Mouse (Mus musculus) olfactory bulb, adult 2 months (tissue): ENCODE data around the gene Nufip2. TPM values are rescaled to one million over a fixed set of nuclear protein-coding genes. Genes with fewer than 3 reads are reported as not detected.
A peak's percentile ranks its signal among the peaks of the same experiment; 100 is the strongest.

ENCODE experiments used
- H3K27ac ChIP-seq: fragments of 200-500 bp; 2 replicates; pipeline ENCODE4 v1.5.1; 2012; ENCODE audit warnings: low read depth, low read length; ENCODE audit not compliant: insufficient read depth
- H3K4me1 ChIP-seq: fragments of 200-500 bp; 2 replicates; pipeline ENCODE4 v1.6.1; 2012; ENCODE audit warnings: low read length; ENCODE audit not compliant: control insufficient read depth, insufficient read depth
- H3K4me3 ChIP-seq: fragments of 200-500 bp; 2 replicates; pipeline ENCODE4 v1.5.1; 2012; ENCODE audit warnings: mild to moderate bottlenecking, low read depth, low read length, moderate library complexity; ENCODE audit not compliant: insufficient read depth
- CTCF ChIP-seq: fragments of 200-500 bp; IDR thresholded peaks from 2 replicates; pipeline ENCODE4 v1.5.1; 2012; ENCODE audit warnings: low read depth, mild to moderate bottlenecking, low read length, moderate library complexity; ENCODE audit not compliant: insufficient read depth
- POLR2A ChIP-seq: fragments of 200-500 bp; IDR thresholded peaks from 2 replicates; pipeline ENCODE4 v1.6.1; 2012; ENCODE audit warnings: mild to moderate bottlenecking, low read depth, low read length, moderate library complexity; ENCODE audit not compliant: insufficient read depth
- WGBS: fragments of 180-500 bp; shearing (Covaris S2); methylation state at CpG from one replicate; pipeline ENCODE4 v1.1.7; 2018; 5-methylcytosine and 5-hydroxymethylcytosine counted together
- polyA plus RNA-seq: library from polyadenylated mRNA; stranded (reverse); fragments of >200 nt; gene quantifications from 2 replicates; pipeline ENCODE4 v1.2.4, GENCODE M21; 2012; ENCODE audit warnings: low replicate concordance; ENCODE audit not compliant: missing spikeins, insufficient read depth, insufficient read length

Nufip2 gene
- polyA plus RNA-seq, 1 experiment: not detected

DNA sequence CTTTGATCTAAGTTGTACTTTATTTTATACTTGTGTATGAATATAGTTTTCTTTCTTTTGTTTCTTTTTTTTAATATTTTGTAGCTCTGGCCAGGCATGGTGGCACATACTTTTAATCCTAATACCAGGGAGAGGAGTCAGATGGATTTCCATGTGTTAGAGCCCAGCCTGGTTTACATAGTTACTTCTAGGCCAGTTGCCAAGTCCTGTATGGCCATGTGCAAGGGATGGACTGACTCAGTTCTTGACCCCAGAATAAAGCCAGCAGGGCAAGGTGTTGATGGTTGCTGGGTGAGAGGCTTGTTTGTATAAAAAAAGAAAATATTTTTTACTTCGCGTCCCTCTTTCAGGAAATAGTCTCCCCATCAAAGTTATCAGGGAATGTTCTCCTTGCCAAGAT lies 13.2 kb upstream of the Nufip2 start:
- WGBS: 88% methylated on average over 2 of the region's 2 CpGs

DNA sequence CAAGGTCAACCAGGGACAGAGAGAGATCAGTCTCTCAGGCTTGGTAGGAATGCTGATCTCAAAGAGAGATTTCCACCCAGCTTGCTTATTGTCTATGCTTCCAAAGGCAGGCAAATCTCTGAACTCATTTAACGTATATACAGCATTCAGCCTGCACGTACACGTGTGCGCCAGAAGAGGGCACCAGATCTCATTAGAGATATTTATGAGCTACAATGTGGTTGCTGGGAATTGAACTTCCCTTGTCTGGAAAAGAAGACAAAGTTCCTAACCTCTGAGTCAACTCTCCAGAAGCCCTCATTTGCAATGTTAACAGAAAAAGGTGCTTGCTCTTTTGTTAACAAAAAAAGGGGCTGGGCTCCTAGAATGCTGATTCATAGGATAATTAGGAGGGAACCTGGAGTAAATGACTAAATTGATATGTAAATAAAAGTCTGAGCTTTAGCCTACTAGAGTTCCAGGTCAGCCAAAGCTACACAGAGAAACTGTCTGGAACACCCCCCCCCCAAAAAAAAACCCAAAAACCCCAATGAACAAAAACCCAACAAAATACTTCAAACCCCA lies 12.4 kb upstream of the Nufip2 start:
- TF ChIP-seq POLR2A (no peak), CTCF (no peak)
- no peaks in the 10 kb centered on the region for H3K4me1 ChIP-seq
- WGBS: 65% methylated on average over 4 of the region's 4 CpGs
- H3K27ac ChIP-seq: no peak overlapping the region
- no peak overlapping the region for H3K4me3 ChIP-seq

More for the DNA sequence above, 13.2 kb upstream of the Nufip2 start:
- Histone ChIP-seq H3K4me3 (no peak overlapping the region), H3K27ac (no peak overlapping the region), H3K4me1 (no peaks in the 10 kb centered on the region)
- TF ChIP-seq CTCF (no peak), POLR2A (no peak)

DNA sequence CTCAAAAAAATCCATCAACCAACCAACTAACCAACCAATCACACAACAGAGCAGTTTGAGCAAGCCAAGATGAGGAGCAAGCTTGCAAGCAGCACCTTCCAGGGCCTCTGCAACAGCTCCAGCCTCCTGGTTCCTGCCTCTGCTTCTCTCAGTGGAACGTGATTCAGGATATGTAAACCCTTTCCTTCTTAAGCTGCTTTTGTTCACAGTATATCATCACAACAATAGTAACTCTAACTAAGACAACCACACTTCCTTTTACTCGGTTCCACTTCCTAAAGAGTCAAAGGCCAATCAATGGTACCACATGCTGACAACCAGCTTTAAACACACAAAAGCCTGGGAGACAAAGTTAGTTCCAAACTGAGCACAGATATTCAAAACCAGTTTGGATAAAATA lies 5.9 kb upstream of the Nufip2 start:
- no peaks in the 10 kb centered on the region for H3K4me1 ChIP-seq
- 45% methylated on average over 2 of the region's 2 CpGs for WGBS
- H3K4me3 ChIP-seq: no peak overlapping the region
- no peak overlapping the region for H3K27ac ChIP-seq
- TF ChIP-seq CTCF (no peak), POLR2A (no peak)

DNA sequence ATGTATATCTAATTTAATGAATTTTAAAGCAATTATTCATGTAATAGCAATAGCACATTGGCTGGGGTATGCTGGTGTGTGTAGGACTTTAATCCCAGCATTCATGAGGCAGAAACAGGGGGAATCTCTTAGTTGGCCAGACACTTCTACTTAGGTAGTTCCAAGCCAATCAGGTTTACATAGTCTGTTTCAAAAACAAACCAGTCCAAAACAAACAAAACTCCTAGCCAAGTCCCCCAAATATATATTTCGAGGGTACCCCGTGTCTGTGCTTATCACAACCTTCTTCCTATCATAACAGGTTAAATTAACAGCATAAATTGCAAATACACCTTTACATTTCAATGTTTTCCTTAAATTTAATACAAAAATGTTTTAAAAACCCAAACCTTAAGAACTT lies 1.1 kb upstream of the Nufip2 start:
- WGBS: 25% methylated on average over 2 of the region's 2 CpGs
- Histone ChIP-seq H3K4me1 (no peaks in the 10 kb centered on the region), H3K4me3 (no peak overlapping the region), H3K27ac (no peak overlapping the region)
- no peak for TF ChIP-seq POLR2A
- no peak for TF ChIP-seq CTCF

GRCm38 (mm10) chr11:77686346-77686840 lies 438 bp downstream of the Nufip2 start:
- TF ChIP-seq POLR2A (no peak), CTCF (no peak)
- Histone ChIP-seq H3K4me3 (peak overlapping the region; percentile 87), H3K27ac (peak overlapping the region; percentile 96), H3K4me1 (no peaks in the 10 kb centered on the region)
- WGBS: under 1% methylated on average over 29 of the region's 30 CpGs

DNA sequence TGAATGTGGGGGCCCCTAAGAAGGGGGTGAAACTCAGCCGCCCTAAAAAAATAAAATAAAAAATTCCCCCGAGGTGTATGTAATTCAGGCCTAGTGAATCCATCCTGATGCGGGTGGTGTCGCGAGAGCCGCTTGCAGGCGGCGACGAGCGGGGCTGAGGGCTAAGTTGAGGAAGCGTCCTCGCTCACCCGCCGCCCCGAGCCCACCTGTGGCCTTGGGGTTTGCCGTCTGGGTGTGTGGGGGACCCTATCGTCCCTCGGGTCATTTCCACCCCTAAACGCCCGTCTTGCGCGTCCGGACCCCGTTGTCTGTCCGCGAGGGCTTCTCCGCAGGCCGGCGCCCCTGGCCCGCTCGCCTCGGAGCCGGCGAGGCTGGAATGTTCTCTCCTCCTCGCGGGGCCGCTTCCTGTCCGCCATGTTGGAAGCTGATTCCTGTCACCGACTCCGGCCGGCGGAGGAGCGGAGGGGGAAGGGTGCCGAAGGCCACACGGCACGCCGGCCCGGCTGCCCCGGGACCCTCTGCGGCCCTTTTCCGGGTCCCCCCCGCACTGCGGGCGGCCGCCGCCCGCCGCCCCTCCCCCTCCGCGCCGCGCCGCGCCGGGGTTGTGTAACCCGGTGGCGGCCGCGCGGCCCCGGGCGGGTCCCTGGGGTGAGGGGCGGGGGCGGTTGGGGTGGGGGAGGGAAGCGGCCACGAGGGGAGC lies 1.0 kb downstream of the Nufip2 start:
- H3K4me3 ChIP-seq: peak overlapping the region; percentile 87
- TF ChIP-seq CTCF (no peak), POLR2A (no peak)
- H3K27ac ChIP-seq: peak overlapping the region; percentile 96
- no peaks in the 10 kb centered on the region for H3K4me1 ChIP-seq
- WGBS: under 1% methylated on average over 70 of the region's 76 CpGs

DNA sequence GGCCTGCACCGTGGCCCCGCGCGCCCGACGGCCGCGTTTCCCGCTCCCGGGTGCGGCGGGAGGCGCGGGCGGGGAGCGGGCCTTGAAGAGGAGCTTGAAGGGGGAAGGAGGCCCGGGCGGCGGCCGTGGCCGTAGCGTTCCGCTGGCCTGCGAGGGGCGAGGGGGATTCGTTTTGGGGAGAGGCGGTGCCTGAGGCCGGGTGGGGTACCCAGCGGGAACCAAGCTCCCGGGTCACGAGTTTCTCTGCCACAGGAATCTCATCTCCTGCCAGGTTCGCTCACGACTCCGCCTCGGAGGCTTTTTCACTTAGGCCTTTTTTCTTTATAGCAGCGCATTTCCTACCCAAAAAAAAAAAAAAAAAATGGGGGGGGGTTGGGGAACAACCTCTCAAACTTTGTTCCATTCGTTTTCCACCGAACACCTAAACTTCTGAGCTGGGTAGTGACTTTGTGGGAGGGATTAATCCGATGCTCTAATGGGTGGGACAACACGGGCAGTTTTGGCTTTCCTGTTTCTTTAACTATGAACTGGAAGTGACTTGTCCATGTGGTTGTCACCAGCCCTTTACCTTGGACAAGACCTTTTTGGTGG lies 1.7 kb downstream of the Nufip2 start:
- H3K27ac ChIP-seq: 0 out of 2 replicates have a peak overlapping the region, but pooled peaks have one; percentile 49
- TF ChIP-seq POLR2A: no peak
- TF ChIP-seq CTCF: no peak
- H3K4me1 ChIP-seq: no peaks in the 10 kb centered on the region
- WGBS: under 1% methylated on average over 39 of the region's 40 CpGs
- peak overlapping the region; percentile 87 for H3K4me3 ChIP-seq

DNA sequence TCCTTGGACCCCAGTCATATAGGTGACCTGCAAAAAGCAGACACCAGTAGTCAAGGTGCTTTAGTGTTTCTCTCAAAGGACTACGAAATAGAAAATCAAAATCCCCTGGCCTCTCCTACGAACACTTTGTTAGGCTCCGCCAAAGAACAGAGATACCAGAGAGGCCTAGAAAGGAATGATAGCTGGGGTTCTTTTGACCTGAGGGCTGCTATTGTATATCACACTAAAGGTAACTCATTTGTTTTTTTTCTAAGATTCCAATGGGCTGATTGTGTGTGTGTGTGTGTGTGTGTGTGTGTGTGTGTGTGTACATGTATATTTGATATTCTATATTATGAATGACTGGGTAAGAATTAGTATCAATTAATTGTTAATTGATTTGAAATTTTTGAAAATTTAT lies 7.1 kb downstream of the Nufip2 start:
- TF ChIP-seq CTCF: no peak
- no peak for TF ChIP-seq POLR2A
- 82% methylated on average over 3 of the region's 3 CpGs for WGBS

DNA sequence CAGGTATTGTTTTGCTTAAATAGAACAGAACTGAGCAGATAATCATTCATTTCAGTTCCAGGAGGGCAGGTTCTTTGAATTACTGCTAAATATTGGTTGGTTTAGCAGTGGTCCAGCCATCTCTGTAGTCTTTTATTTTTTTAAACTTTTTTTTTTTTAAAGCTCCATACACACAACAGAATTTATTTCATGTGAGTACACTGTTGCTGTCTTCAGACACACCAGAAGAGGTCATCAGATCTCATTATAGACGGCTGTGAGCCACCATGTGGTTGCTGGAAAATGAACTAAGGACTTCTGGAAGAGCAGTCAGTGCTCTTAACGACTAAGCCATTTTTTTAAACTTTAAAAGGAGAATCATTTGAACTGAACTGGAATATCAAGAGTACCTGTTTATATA lies 11.3 kb downstream of the Nufip2 start:
- TF ChIP-seq CTCF (no peak), POLR2A (no peak)
- Histone ChIP-seq H3K27ac (no peak overlapping the region), H3K4me1 (no peaks in the 10 kb centered on the region), H3K4me3 (no peak overlapping the region)
- WGBS: 11% methylated on average over 2 of the region's 2 CpGs

More for the DNA sequence above, 7.1 kb downstream of the Nufip2 start:
- no peak overlapping the region for H3K4me3 ChIP-seq
- H3K27ac ChIP-seq: no peak overlapping the region
- H3K4me1 ChIP-seq: no peaks in the 10 kb centered on the region
